Mouse (Mus musculus) small intestine, adult 2 months (tissue): ENCODE results near the gene Aqp2.

Experiments used
- CTCF ChIP-seq: fragments of 200-500 bp; IDR thresholded peaks from 2 replicates; pipeline ENCODE4 v1.5.1; 2012; ENCODE audit warnings: low read depth, mild to moderate bottlenecking, control low read depth, inconsistent platforms, low read length, moderate library complexity, mixed read lengths; ENCODE audit not compliant: insufficient replicate concordance, insufficient read length; ENCODE audit errors: extremely low read depth
- POLR2A ChIP-seq: fragments of 200-500 bp; IDR thresholded peaks from 2 replicates; pipeline ENCODE4 v1.6.1; 2012; ENCODE audit warnings: low read depth, mild to moderate bottlenecking, control low read depth, inconsistent platforms, low read length, moderate library complexity

- no peak for TF ChIP-seq POLR2A
- TF ChIP-seq CTCF, result no peak
Observed at GRCm38 (mm10) chr15:99585741-99586140, 6.9 kb downstream of the Aqp2 start.
